Mouse (Mus musculus): ENCODE results near the gene Oosp3.

DNA sequence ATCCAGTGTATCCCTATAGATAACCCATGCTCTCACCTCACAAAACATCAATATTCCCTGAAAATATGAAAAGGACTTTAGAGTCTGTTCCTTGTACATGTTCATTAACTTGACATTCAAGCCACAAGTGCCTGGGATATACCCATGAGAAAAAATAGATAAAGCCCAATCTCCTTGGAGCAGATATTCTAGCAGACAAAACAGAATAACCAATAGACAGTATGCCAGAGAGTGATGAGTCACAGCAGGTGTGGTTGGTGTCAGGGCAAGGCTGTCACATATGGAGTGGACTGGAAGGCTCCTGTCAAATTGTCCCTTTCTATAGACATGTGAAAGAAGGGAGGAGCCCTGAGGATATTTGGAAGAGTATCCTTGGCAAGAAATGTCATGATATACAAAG is 48.8 kb downstream of the Oosp3 start:
- no peak for TF ChIP-seq POLR2A (IDR thresholded peaks at IDR 0.05; ENCODE audit: borderline replicate concordance, low read depth, low read length)
- no peak for TF ChIP-seq CTCF (IDR thresholded peaks at IDR 0.05; ENCODE audit: low read depth, low read length)

Measured in bone marrow macrophage, adult 2 months (primary cell).